10 mouse cellular contexts compared by ENCODE assay signal in genomic region chr7:73507491-73507890, GRCm38 (mm10). TPM values are rescaled to one million over a fixed set of nuclear protein-coding genes. Genes with fewer than 3 reads are reported as not detected.
DNase-seq lines count a peak whose midpoint lies in the region; ATAC-seq and TF ChIP-seq lines count a peak whose summit lies in the region.
"Had no signal": no experiment of that assay in that cellular context is flagged by ENCODE, and none has a peak within 500 bp of the region (broad histone marks: within the 10 kb centered on the region; RNA-seq: fewer than 3 reads in every experiment).

No protein-coding gene starts in this region.

- 58% methylated on average over 6 of the region's 6 CpGs for WGBS in forebrain, embryonic 14.5 days
- 91% methylated on average over 6 of the region's 6 CpGs for WGBS in forebrain, embryonic 12.5 days

- TF ChIP-seq CTCF in brain, embryonic 14.5 days (IDR thresholded peaks at IDR 0.05; ENCODE audit: borderline replicate concordance, extremely low read depth, insufficient read depth, insufficient read length) = no peak

- no peak overlapping the region for H3K9ac ChIP-seq in forebrain, embryonic 14.5 days (ENCODE audit: low read length)
- no peak overlapping the region for H3K9ac ChIP-seq in forebrain, embryonic 12.5 days

- peak; percentile 73 for ATAC-seq in forebrain, embryonic 14.5 days
- ATAC-seq in forebrain, embryonic 12.5 days (ENCODE audit: low FRiP score) = no peak
- ATAC-seq: Patski had no signal

- H3K9me3 ChIP-seq in forebrain, embryonic 14.5 days (replicated peaks; ENCODE audit: control insufficient read depth, low read length) = no peaks in the 10 kb centered on the region
- no peaks in the 10 kb centered on the region for H3K9me3 ChIP-seq in forebrain, embryonic 12.5 days

- no peak overlapping the region for H3K4me3 ChIP-seq in forebrain, embryonic 14.5 days (ENCODE audit: low read depth, low read length)
- no peak overlapping the region for H3K4me3 ChIP-seq in forebrain, embryonic 12.5 days (replicated peaks)

- DNase-seq in forebrain, embryonic 14.5 days (ENCODE audit: low spot score) = peak; percentile 75
- DNase-seq in left cerebral cortex, postnatal 4 days = peak; percentile 78
- DNase-seq in left cerebral cortex, adult 11 months (ENCODE audit: low spot score) = no peak
- DNase-seq in brain, embryonic 14.5 days (ENCODE audit: low read depth) = peak; percentile 88
- peak; percentile 45 for DNase-seq in gastrocnemius, postnatal 10 days
- DNase-seq in urinary bladder, postnatal 25 days (ENCODE audit: low spot score) = no peak
- no peak for DNase-seq in MN1 (ENCODE audit: low spot score)

- no peaks in the 10 kb centered on the region for H3K27me3 ChIP-seq in forebrain, embryonic 14.5 days (replicated peaks; ENCODE audit: control insufficient read depth, insufficient read depth, low read length)
- H3K27me3 ChIP-seq in forebrain, embryonic 12.5 days = no peaks in the 10 kb centered on the region
- H3K27me3 ChIP-seq: Patski had no signal

- intact Hi-C loops in left cerebral cortex, postnatal 4 days (cut with DNase I) = no loop called here

- H3K4me1 ChIP-seq in forebrain, embryonic 14.5 days (ENCODE audit: control insufficient read depth, insufficient read depth, low read length) = peaks cover 2% of the 10 kb centered on the region; the same call in 1 of the 2 replicates
- H3K4me1 ChIP-seq in forebrain, embryonic 12.5 days = no peaks in the 10 kb centered on the region

- TF ChIP-seq POLR2A in brain, embryonic 14.5 days (IDR thresholded peaks at IDR 0.05; ENCODE audit: borderline replicate concordance, extremely low read depth, insufficient read depth, insufficient read length, poor library complexity, severe bottlenecking) = no peak

- peak overlapping the region; percentile 57; the same call in 1 of the 2 replicates for H3K27ac ChIP-seq in forebrain, embryonic 14.5 days (ENCODE audit: low read depth, low read length)
- no peak overlapping the region for H3K27ac ChIP-seq in forebrain, embryonic 12.5 days
- H3K27ac ChIP-seq: macrophage had no signal

- H3K36me3 ChIP-seq in forebrain, embryonic 14.5 days (ENCODE audit: control insufficient read depth, insufficient read depth, low read length) = peaks cover 79% of the 10 kb centered on the region
- peaks cover 85% of the 10 kb centered on the region for H3K36me3 ChIP-seq in forebrain, embryonic 12.5 days (replicated peaks)

- H3K4me2 ChIP-seq in forebrain, embryonic 14.5 days (ENCODE audit: low read length) = no peak overlapping the region
- H3K4me2 ChIP-seq in forebrain, embryonic 12.5 days = no peak overlapping the region

RNA-seq across cellular contexts. Expression of gene Chd2, which starts 34.1 kb away (rescaled TPM):
- 40.2 and 43.4 TPM in 2 replicates for polyA plus RNA-seq in forebrain, embryonic 14.5 days (2014; fragmentation: Nextera tagmentation; extraction: Ambion mirVana)
- polyA plus RNA-seq in forebrain, embryonic 12.5 days (2016; fragmentation: Nextera tagmentation; extraction: Ambion mirVana) = 69.4 and 78.8 TPM in 2 replicates
- 10 to 100 TPM; 52.5 to 57.9 TPM for total RNA-seq in left cerebral cortex, postnatal 4 days (2021)
- polyA plus RNA-seq in brain, embryonic 14.5 days (2012; rRNA removed) = 51.8 and 54.9 TPM in 2 replicates
- total RNA-seq in gastrocnemius, postnatal 10 days (2021) = 10 to 100 TPM; 42.9 to 57.0 TPM

Comparison
In these comparisons a context has a peak if more than half of its experiments do, and no peak if none do; other contexts are left out.
1. DNase-seq: peak in forebrain, embryonic 14.5 days (single experiment), left cerebral cortex, postnatal 4 days (single experiment), brain, embryonic 14.5 days (single experiment) and gastrocnemius, postnatal 10 days (single experiment); none in left cerebral cortex, adult 11 months (single experiment), urinary bladder, postnatal 25 days (single experiment) and MN1 (single experiment).